Mouse (Mus musculus): ENCODE data around the gene Lyg1.

GRCm38 (mm10) chr1:37971520-37971919 lies 14.0 kb upstream of the Lyg1 start:
- TF ChIP-seq CTCF (IDR thresholded peaks at IDR 0.05) (no peak), POLR2A (IDR thresholded peaks at IDR 0.05; ENCODE audit: insufficient read depth, low read depth, low read length) (no peak)

Measured in heart, adult 2 months (tissue).